Mouse (Mus musculus) thymus, adult 2 months (tissue): Measurements from ENCODE around the gene Fam228b.
"Not testable (repeated sequence)": the region's sequence is repeated elsewhere in the genome, so short reads cannot be mapped to it uniquely, and the experiment has no call there.

ENCODE experiments used
- CTCF ChIP-seq: fragments of 200-500 bp; IDR thresholded peaks from 2 replicates; pipeline ENCODE4 v1.5.1; 2012; ENCODE audit warnings: mild to moderate bottlenecking, control low read depth, low read length, moderate library complexity, borderline replicate concordance; ENCODE audit not compliant: control insufficient read depth, poor library complexity, insufficient read depth; ENCODE audit errors: extremely low read depth
- POLR2A ChIP-seq: fragments of 200-500 bp; IDR thresholded peaks from 2 replicates; pipeline ENCODE4 v1.6.1; 2012; ENCODE audit warnings: mild to moderate bottlenecking, low read length, control low read depth, moderate library complexity; ENCODE audit not compliant: control insufficient read depth, poor library complexity, insufficient read depth; ENCODE audit errors: extremely low read depth

GRCm38 (mm10) chr12:4781725-4782404, 12.8 kb upstream of the Fam228b start:
- not testable (repeated sequence) for TF ChIP-seq POLR2A, CTCF
